Mouse (Mus musculus) lung, postnatal 0 days (tissue): Measurements from ENCODE around the gene Fgd6. TPM values are rescaled to one million over a fixed set of nuclear protein-coding genes. Genes with fewer than 3 reads are reported as not detected.

Source experiments
- ATAC-seq: fragments of 200-750 bp; cut with Nextera tagmentation; 2 replicates; pipeline ENCODE4 v1.8.0; 2017; ENCODE audit warnings: moderate library complexity
- DNase-seq: peaks from one replicate; pipeline ENCODE4 v3.0.0-alpha.2; 2016; ENCODE audit warnings: low spot score
- H3K27ac ChIP-seq: fragments of 300-500 bp; sonication (generic); 2 replicates; pipeline ENCODE4 v1.5.1; 2014; ENCODE audit warnings: antibody characterized with exemption, mild to moderate bottlenecking, low read length, mixed read lengths
- H3K27me3 ChIP-seq: fragments of 300-500 bp; sonication (generic); replicated peaks from 2 replicates; pipeline ENCODE4 v1.6.1; 2014; ENCODE audit warnings: low read length, mixed read lengths; ENCODE audit not compliant: insufficient read depth
- H3K36me3 ChIP-seq: fragments of 300-500 bp; sonication (generic); 2 replicates; pipeline ENCODE4 v1.6.1; 2014; ENCODE audit warnings: low read length, mixed read lengths; ENCODE audit not compliant: insufficient read depth
- H3K4me1 ChIP-seq: fragments of 300-500 bp; sonication (generic); 2 replicates; pipeline ENCODE4 v1.6.1; 2014; ENCODE audit warnings: antibody characterized with exemption, low read depth, low read length, mixed read lengths; ENCODE audit not compliant: insufficient read depth
- H3K4me2 ChIP-seq: fragments of 300-500 bp; sonication (generic); replicated peaks from 2 replicates; pipeline ENCODE4 v1.6.1; 2014; ENCODE audit warnings: low read depth, mild to moderate bottlenecking, low read length, moderate library complexity, mixed read lengths
- H3K4me3 ChIP-seq: fragments of 300-500 bp; sonication (generic); 2 replicates; pipeline ENCODE4 v1.5.1; 2014; ENCODE audit warnings: low read depth, low read length
- H3K9ac ChIP-seq: fragments of 300-500 bp; sonication (generic); replicated peaks from 2 replicates; pipeline ENCODE4 v1.6.1; 2014; ENCODE audit warnings: low read depth, mild to moderate bottlenecking
- H3K9me3 ChIP-seq: fragments of 300-500 bp; sonication (generic); 2 replicates; pipeline ENCODE4 v1.6.1; 2016; ENCODE audit warnings: low read length, mixed read lengths
- CTCF ChIP-seq: IDR thresholded peaks from 2 replicates; pipeline ENCODE4 v1.5.1; 2016; ENCODE audit warnings: antibody characterized with exemption, mild to moderate bottlenecking
- EP300 ChIP-seq: IDR thresholded peaks from 2 replicates; pipeline ENCODE4 v1.6.1; 2016; ENCODE audit warnings: antibody characterized with exemption, mild to moderate bottlenecking, control low read depth
- WGBS: fragments of 180-500 bp; shearing (Covaris S2); extraction: QIAGEN DNeasy Blood & Tissue Kit; methylation state at CpG from one replicate; pipeline ENCODE4 v1.1.7; 2014; 5-methylcytosine and 5-hydroxymethylcytosine counted together
- polyA plus RNA-seq: library from polyadenylated mRNA; unstranded; fragments of >200 nt; fragmentation: Nextera tagmentation; extraction: Ambion mirVana; gene quantifications from 2 replicates; pipeline ENCODE4 v1.2.1, GENCODE M21; 2015

Fgd6 gene
- polyA plus RNA-seq, 1 experiment from 2014 or later, result 3.2 TPM

DNA sequence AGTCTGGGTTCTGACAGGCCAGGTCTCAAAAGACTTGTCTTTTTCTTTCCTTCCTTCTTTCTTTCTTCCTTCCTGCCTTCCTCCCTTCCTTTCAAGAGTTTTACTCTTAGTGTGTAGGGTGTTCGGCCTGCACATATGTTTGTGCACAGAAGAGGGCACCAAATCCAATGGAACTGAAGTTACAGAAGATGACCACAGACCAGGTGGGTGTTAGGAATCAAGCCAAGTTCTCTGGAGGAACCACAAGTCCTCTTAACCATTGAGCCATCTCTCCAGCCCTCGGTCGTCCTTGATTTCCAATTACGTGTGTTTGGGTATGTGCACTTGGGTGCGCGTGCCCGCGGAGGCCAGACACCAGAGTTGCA lies 111.6 kb downstream of the Fgd6 start:
- Histone ChIP-seq H3K36me3 (no peaks in the 10 kb centered on the region), H3K4me3 (peak overlapping the region; percentile 92), H3K27ac (peak overlapping the region; percentile 97), H3K9ac (no peak overlapping the region), H3K4me2 (peak overlapping the region; percentile 79), H3K4me1 (peaks cover 16% of the 10 kb centered on the region; the same call in 1 of the 2 replicates), H3K9me3 (no peaks in the 10 kb centered on the region), H3K27me3 (no peaks in the 10 kb centered on the region)
- WGBS, result 7% methylated on average over 8 of the region's 8 CpGs
- no peak for DNase-seq
- no peak for TF ChIP-seq EP300
- TF ChIP-seq CTCF, result no peak
- peak; percentile 38 for ATAC-seq

DNA sequence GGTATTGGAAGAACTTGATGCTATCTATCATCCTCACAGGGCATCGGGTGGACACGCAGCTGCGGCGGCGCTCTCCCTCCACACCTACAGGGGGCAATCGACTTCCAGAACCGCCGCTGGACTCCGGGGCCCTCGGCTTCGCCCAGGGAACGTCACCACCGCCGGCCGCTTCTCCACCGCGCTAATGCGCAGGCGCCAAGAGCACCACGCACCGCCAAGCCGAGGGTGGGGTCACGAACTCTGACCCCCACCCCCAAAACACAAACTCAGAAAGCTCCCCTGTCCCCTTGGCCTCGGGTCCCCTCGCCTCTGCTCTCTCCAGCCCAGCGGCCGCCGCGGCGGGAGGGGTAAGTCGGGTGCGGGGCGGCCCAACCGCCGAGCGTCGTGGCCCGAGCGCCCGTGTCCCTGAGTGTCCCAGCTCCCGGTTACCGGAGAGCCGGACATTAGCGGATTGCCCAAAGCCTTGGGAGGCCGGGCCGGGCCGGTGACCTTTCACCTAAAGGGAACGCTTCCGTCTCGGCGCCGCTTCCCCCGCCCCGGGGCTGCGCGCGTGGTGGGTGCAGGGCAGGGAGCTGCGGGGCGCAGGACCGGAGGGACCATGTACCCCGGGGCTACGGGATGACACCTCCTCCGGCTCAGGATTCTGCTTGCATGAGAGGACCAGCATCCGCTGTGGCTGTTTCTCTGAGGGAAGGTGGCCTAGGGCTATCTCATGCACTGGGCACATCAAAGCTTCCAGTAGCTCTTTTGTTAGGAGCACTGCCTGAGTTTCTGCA lies 112.1 kb downstream of the Fgd6 start, which contains the start of gene Nr2c1:
Nr2c1 (plus strand) TSS at position 268 of the 776 bp plus-strand sequence.
- Histone ChIP-seq H3K9me3 (no peaks in the 10 kb centered on the region), H3K27ac (peak within 1 kb of the TSS; percentile 97), H3K4me3 (peak within 1 kb of the TSS; percentile 92), H3K4me1 (peaks cover 16% of the 10 kb centered on the region; the same call in 1 of the 2 replicates), H3K36me3 (no peaks in the 10 kb centered on the region), H3K27me3 (no peaks in the 10 kb centered on the region), H3K4me2 (peak within 1 kb of the TSS; percentile 79), H3K9ac (peak within 1 kb of the TSS; percentile 95)
- DNase-seq (peak; percentile 95), ATAC-seq (peak; percentile 94)
- peak; percentile 80 for TF ChIP-seq CTCF
- no peak for TF ChIP-seq EP300
- WGBS, result 2% methylated on average over 64 of the region's 64 CpGs

DNA sequence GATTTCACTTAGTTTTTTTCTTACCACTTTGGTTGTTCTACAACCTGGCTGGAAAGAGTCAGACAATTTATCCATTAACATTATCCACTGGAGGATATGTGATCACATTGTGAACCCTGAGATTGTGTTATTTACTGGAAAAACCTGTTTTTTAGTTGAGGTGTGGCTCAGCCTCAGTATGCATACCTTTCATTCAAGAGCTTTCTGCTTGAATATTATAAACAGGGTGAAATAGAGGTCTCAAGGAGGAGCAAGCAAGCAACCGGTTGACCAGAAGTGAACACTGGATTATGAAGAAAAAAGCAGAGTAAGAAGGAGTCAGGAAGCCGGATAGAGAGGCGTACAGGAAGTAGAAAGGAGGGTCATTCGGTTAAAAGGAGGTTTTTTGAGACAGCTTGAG lies 115.7 kb downstream of the Fgd6 start:
- ATAC-seq, result peak; percentile 48
- WGBS, result 52% methylated on average over 4 of the region's 4 CpGs

DNA sequence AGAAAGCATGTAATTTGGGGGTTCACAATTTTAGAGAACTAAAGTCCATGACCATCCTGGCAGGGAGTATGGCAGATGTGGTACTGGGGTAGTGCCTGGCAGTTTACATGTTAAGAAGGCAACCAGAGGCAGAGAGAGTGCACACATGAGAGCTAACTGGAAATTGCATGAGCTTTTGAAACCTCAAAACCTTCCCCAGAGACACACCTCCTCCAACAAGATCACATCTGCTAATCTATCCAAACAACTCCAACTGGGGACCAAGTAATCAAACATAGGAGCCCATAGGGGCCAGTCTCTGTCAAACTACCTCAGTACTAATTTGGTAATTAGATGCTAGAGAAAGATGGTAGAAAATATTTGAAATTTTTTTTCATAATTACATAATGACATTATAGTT lies 118.0 kb downstream of the Fgd6 start:
- Histone ChIP-seq H3K4me1 (peaks cover 16% of the 10 kb centered on the region; the same call in 1 of the 2 replicates), H3K27me3 (no peaks in the 10 kb centered on the region), H3K9me3 (no peaks in the 10 kb centered on the region), H3K36me3 (no peaks in the 10 kb centered on the region), H3K4me2 (no peak overlapping the region), H3K27ac (no peak overlapping the region), H3K4me3 (no peak overlapping the region), H3K9ac (no peak overlapping the region)
- TF ChIP-seq CTCF, result no peak
- TF ChIP-seq EP300, result no peak
- no peak for ATAC-seq
- no peak for DNase-seq

More for the DNA sequence above, 115.7 kb downstream of the Fgd6 start:
- no peaks in the 10 kb centered on the region for H3K36me3 ChIP-seq
- no peak overlapping the region for H3K4me3 ChIP-seq
- DNase-seq, result peak; percentile 87
- no peaks in the 10 kb centered on the region for H3K9me3 ChIP-seq
- TF ChIP-seq EP300 (peak; percentile 73), CTCF (no peak)
- H3K9ac ChIP-seq, result no peak overlapping the region
- H3K27me3 ChIP-seq, result no peaks in the 10 kb centered on the region
- H3K27ac ChIP-seq, result peak overlapping the region; percentile 68
- H3K4me2 ChIP-seq, result no peak overlapping the region
- H3K4me1 ChIP-seq, result peaks cover 16% of the 10 kb centered on the region; the same call in 1 of the 2 replicates

DNA sequence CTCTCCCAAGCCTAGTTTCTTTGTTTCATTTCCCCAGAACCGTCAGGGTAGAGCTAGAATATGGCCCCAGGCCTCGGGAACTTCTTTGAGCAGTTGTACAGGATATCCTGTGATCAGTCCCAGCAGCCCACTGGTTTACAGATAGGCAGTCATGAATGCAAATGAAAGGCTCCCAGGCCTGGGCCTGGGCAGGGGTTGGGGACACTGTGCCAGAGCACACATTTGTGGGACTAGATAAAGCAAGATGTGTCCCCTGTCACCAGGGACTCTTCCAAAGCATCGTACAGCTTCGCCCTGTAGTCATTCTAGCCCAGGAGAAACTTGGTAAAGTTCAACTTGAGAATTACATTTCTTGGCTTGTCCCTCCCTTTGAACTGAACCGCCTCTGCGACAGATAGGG lies 123.2 kb downstream of the Fgd6 start:
- Histone ChIP-seq H3K4me1 (no peaks in the 10 kb centered on the region), H3K27ac (no peak overlapping the region), H3K9me3 (no peaks in the 10 kb centered on the region), H3K4me3 (no peak overlapping the region), H3K4me2 (no peak overlapping the region), H3K9ac (no peak overlapping the region), H3K36me3 (no peaks in the 10 kb centered on the region; the same call in 1 of the 2 replicates), H3K27me3 (no peaks in the 10 kb centered on the region)
- no peak for DNase-seq
- no peak for ATAC-seq
- 88% methylated on average over 6 of the region's 6 CpGs for WGBS
- TF ChIP-seq EP300 (no peak), CTCF (no peak)

DNA sequence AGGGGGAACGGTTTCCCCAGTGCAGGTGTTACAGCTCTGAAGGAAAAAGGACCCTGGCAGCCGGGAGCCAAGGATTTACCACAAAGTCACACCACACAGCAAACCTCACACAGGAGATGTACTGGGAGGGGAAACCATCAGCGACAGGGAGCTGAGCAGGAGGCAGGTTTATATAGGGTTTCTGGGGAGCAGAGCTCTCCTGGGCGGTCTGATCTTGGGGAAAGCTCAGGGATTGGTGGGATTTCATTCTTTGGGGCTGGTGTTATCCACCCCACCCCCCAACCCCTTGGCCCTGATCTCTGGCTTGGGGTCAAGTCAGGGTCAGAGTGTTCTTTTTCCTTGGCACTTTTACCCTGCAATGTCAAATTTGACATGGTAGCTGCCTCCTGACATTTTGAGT lies 123.6 kb downstream of the Fgd6 start:
- Histone ChIP-seq H3K4me2 (no peak overlapping the region), H3K4me1 (no peaks in the 10 kb centered on the region), H3K4me3 (no peak overlapping the region), H3K9ac (no peak overlapping the region), H3K27me3 (no peaks in the 10 kb centered on the region), H3K36me3 (peaks cover under 1% of the 10 kb centered on the region; the same call in 1 of the 2 replicates), H3K27ac (no peak overlapping the region), H3K9me3 (no peaks in the 10 kb centered on the region)
- TF ChIP-seq EP300, result no peak
- no peak for TF ChIP-seq CTCF
- no peak for ATAC-seq
- DNase-seq, result no peak
- WGBS, result 88% methylated on average over 4 of the region's 4 CpGs
